Mouse (Mus musculus) erythroblast, embryonic 14.5 days (primary cell): ENCODE data around the gene Prickle3. TPM values are rescaled to one million over a fixed set of nuclear protein-coding genes. Genes with fewer than 3 reads are reported as not detected.

Experiments
- polyA plus RNA-seq: library from polyadenylated mRNA; stranded (reverse); fragments of >175 nt; gene quantifications from 2 replicates; pipeline ENCODE4 v1.2.3, GENCODE M21; 2012

Gene Prickle3
- polyA plus RNA-seq, 1 experiment = 0.03 TPM

Other genes starting within 250 kb of the Prickle3 start
- 0.07 TPM in 1 of 2 replicates, not detected in the other for gene Foxp3, start 83.6 kb upstream of the Prickle3 start, polyA plus RNA-seq
- gene Ppp1r3f, start 83.0 kb upstream of the Prickle3 start, polyA plus RNA-seq = 0.05 and 0.10 TPM in 2 replicates
- 2.8 and 3.4 TPM in 2 replicates for gene Ccdc22, start 51.7 kb upstream of the Prickle3 start, polyA plus RNA-seq
- 0.01 TPM in 1 of 2 replicates, not detected in the other for gene Cacna1f, start 50.2 kb upstream of the Prickle3 start, polyA plus RNA-seq
- 0.04 and 0.08 TPM in 2 replicates for gene Syp, start 18.8 kb upstream of the Prickle3 start, polyA plus RNA-seq
- 0.28 and 1.5 TPM in 2 replicates for gene Plp2, start 14.1 kb downstream of the Prickle3 start, polyA plus RNA-seq
- not detected in 2 replicates for gene Magix, start 24.0 kb downstream of the Prickle3 start, polyA plus RNA-seq
- 0.19 and 0.22 TPM in 2 replicates for gene Gpkow, start 39.9 kb downstream of the Prickle3 start, polyA plus RNA-seq
- 4.2 and 5.1 TPM in 2 replicates for gene Wdr45, start 57.1 kb downstream of the Prickle3 start, polyA plus RNA-seq
- gene Gm45208, start 65.0 kb downstream of the Prickle3 start, polyA plus RNA-seq = 0.46 and 0.51 TPM in 2 replicates
- gene Praf2, start 71.2 kb downstream of the Prickle3 start, polyA plus RNA-seq = 0.30 and 0.59 TPM in 2 replicates
- 0.02 and 0.11 TPM in 2 replicates for gene Ccdc120, start 93.6 kb downstream of the Prickle3 start, polyA plus RNA-seq
- gene Tfe3, start 105.3 kb downstream of the Prickle3 start, polyA plus RNA-seq = 1.7 and 1.8 TPM in 2 replicates
- 3.5 and 4.8 TPM in 2 replicates for gene Gripap1, start 132.5 kb downstream of the Prickle3 start, polyA plus RNA-seq
- 0.03 TPM in 2 replicates for gene Kcnd1, start 165.0 kb downstream of the Prickle3 start, polyA plus RNA-seq
- gene Otud5, start 184.1 kb downstream of the Prickle3 start, polyA plus RNA-seq = 36.0 and 44.0 TPM in 2 replicates
- 0.60 and 0.94 TPM in 2 replicates for gene Pim2, start 221.0 kb downstream of the Prickle3 start, polyA plus RNA-seq
- 4.4 and 4.8 TPM in 2 replicates for gene Slc35a2, start 226.8 kb downstream of the Prickle3 start, polyA plus RNA-seq
- gene Pqbp1, start 242.0 kb downstream of the Prickle3 start, polyA plus RNA-seq = 14.0 and 16.6 TPM in 2 replicates
- 22.8 and 32.9 TPM in 2 replicates for gene Timm17b, start 242.1 kb downstream of the Prickle3 start, polyA plus RNA-seq